Mouse (Mus musculus): ENCODE data around the gene Hirip3. TPM values are rescaled to one million over a fixed set of nuclear protein-coding genes. Genes with fewer than 3 reads are reported as not detected.

Gene Hirip3
- polyA plus RNA-seq, 1 experiment: 6.6 TPM

- H3K36me3 ChIP-seq (ENCODE audit: control insufficient read depth, insufficient read depth, low read length): no peaks in the 10 kb centered on the region
- WGBS: 87% methylated on average over 3 of the region's 3 CpGs
- H3K4me1 ChIP-seq (ENCODE audit: control insufficient read depth, insufficient read depth, low read length): peaks cover 2% of the 10 kb centered on the region; the same call in 1 of the 2 replicates
- H3K27ac ChIP-seq (ENCODE audit: insufficient read depth, low read depth, low read length): no peak overlapping the region
- DNase-seq: no peak
- no peak overlapping the region for H3K4me3 ChIP-seq (ENCODE audit: insufficient read depth, low read depth, low read length)
- no peak for TF ChIP-seq CTCF (conservative IDR thresholded peaks at IDR 0.05; ENCODE audit: insufficient read depth, insufficient read length, low read depth, low read length)
- TF ChIP-seq POLR2A (IDR thresholded peaks at IDR 0.05; ENCODE audit: low read depth, low read length): no peak
- H3K27me3 ChIP-seq (replicated peaks; ENCODE audit: control insufficient read depth, insufficient read depth, low read length): no peaks in the 10 kb centered on the region
Measured at GRCm38 (mm10) chr7:126914844-126915243, 53.1 kb downstream of the Hirip3 start.

Other genes with a start within 250 kb of the Hirip3 start
- 29.2 and 36.4 TPM in 2 replicates for gene Nupr1, start 231.1 kb upstream of the Hirip3 start, polyA plus RNA-seq (2012; rRNA removed)
- 28.1 and 34.7 TPM in 2 replicates for gene Sgf29, start 212.7 kb upstream of the Hirip3 start, polyA plus RNA-seq (2012; rRNA removed)
- gene Sult1a1, start 185.5 kb upstream of the Hirip3 start, polyA plus RNA-seq (2012; rRNA removed): 29.0 and 30.1 TPM in 2 replicates
- 63.9 and 67.2 TPM in 2 replicates for gene Bola2, start 166.6 kb upstream of the Hirip3 start, polyA plus RNA-seq (2012; rRNA removed)
- gene Slx1b, start 166.2 kb upstream of the Hirip3 start, polyA plus RNA-seq (2012; rRNA removed): 13.1 and 17.2 TPM in 2 replicates
- gene Coro1a, start 154.2 kb upstream of the Hirip3 start, polyA plus RNA-seq (2012; rRNA removed): 22.7 and 71.6 TPM in 2 replicates
- 210 and 216 TPM in 2 replicates for gene Mapk3, start 102.4 kb upstream of the Hirip3 start, polyA plus RNA-seq (2012; rRNA removed)
- gene Gdpd3, start 95.6 kb upstream of the Hirip3 start, polyA plus RNA-seq (2012; rRNA removed): 58.2 and 61.4 TPM in 2 replicates
- 290 and 371 TPM in 2 replicates for gene Ypel3, start 85.0 kb upstream of the Hirip3 start, polyA plus RNA-seq (2012; rRNA removed)
- 2.1 and 2.2 TPM in 2 replicates for gene Tbx6, start 80.5 kb upstream of the Hirip3 start, polyA plus RNA-seq (2012; rRNA removed)
- gene Ppp4c, start 69.5 kb upstream of the Hirip3 start, polyA plus RNA-seq (2012; rRNA removed): 135 and 145 TPM in 2 replicates
- 4.2 and 6.3 TPM in 2 replicates for gene Fam57b, start 64.3 kb upstream of the Hirip3 start, polyA plus RNA-seq (2012; rRNA removed)
- gene 4930451I11Rik, start 30.3 kb upstream of the Hirip3 start, polyA plus RNA-seq (2012; rRNA removed): 0.46 TPM in 1 of 2 replicates, not detected in the other
- gene Doc2a, start 14.6 kb upstream of the Hirip3 start, polyA plus RNA-seq (2012; rRNA removed): 0.15 and 0.33 TPM in 2 replicates
- 39.6 and 47.0 TPM in 2 replicates for gene Ino80e, start 405 bp downstream of the Hirip3 start, polyA plus RNA-seq (2012; rRNA removed)
- gene Taok2, start 22.7 kb downstream of the Hirip3 start, polyA plus RNA-seq (2012; rRNA removed): 56.5 and 75.2 TPM in 2 replicates
- gene Tmem219, start 60.9 kb downstream of the Hirip3 start, polyA plus RNA-seq (2012; rRNA removed): 90.8 and 113 TPM in 2 replicates
- 21.4 and 21.9 TPM in 2 replicates for gene Kctd13, start 66.9 kb downstream of the Hirip3 start, polyA plus RNA-seq (2012; rRNA removed)
- gene Asphd1, start 87.6 kb downstream of the Hirip3 start, polyA plus RNA-seq (2012; rRNA removed): 0.19 TPM in 1 of 2 replicates, not detected in the other
- gene Sez6l2, start 88.6 kb downstream of the Hirip3 start, polyA plus RNA-seq (2012; rRNA removed): 1.2 and 1.4 TPM in 2 replicates
- 237 and 284 TPM in 2 replicates for gene Cdipt, start 113.9 kb downstream of the Hirip3 start, polyA plus RNA-seq (2012; rRNA removed)
- gene Cdiptos, start 114.1 kb downstream of the Hirip3 start, polyA plus RNA-seq (2012; rRNA removed): 0.74 and 1.1 TPM in 2 replicates
- 56.9 and 66.9 TPM in 2 replicates for gene Mvp, start 152.6 kb downstream of the Hirip3 start, polyA plus RNA-seq (2012; rRNA removed)
- gene Pagr1b, start 154.5 kb downstream of the Hirip3 start, polyA plus RNA-seq (2012; rRNA removed): 0.91 and 1.3 TPM in 2 replicates
- gene Pagr1a, start 155.4 kb downstream of the Hirip3 start, polyA plus RNA-seq (2012; rRNA removed): 2.8 and 17.6 TPM in 2 replicates
- gene Gm42742, start 159.1 kb downstream of the Hirip3 start, polyA plus RNA-seq (2012; rRNA removed): 21.2 and 28.9 TPM in 2 replicates
- gene Prrt2, start 159.2 kb downstream of the Hirip3 start, polyA plus RNA-seq (2012; rRNA removed): 3.6 and 4.6 TPM in 2 replicates
- 97.9 and 115 TPM in 2 replicates for gene Maz, start 165.1 kb downstream of the Hirip3 start, polyA plus RNA-seq (2012; rRNA removed)
- gene Kif22, start 180.5 kb downstream of the Hirip3 start, polyA plus RNA-seq (2012; rRNA removed): 0.67 and 0.73 TPM in 2 replicates
- gene Zg16, start 225.4 kb downstream of the Hirip3 start, polyA plus RNA-seq (2012; rRNA removed): not detected in 2 replicates
- 4.2 and 7.7 TPM in 2 replicates for gene AI467606, start 229.4 kb downstream of the Hirip3 start, polyA plus RNA-seq (2012; rRNA removed)

Data from kidney, adult 2 months (tissue).